Mouse (Mus musculus): ENCODE data around the gene Fam234b. TPM values are rescaled to one million over a fixed set of nuclear protein-coding genes. Genes with fewer than 3 reads are reported as not detected.

Gene Fam234b
- polyA plus RNA-seq, 1 experiment: 0.95 TPM

DNA sequence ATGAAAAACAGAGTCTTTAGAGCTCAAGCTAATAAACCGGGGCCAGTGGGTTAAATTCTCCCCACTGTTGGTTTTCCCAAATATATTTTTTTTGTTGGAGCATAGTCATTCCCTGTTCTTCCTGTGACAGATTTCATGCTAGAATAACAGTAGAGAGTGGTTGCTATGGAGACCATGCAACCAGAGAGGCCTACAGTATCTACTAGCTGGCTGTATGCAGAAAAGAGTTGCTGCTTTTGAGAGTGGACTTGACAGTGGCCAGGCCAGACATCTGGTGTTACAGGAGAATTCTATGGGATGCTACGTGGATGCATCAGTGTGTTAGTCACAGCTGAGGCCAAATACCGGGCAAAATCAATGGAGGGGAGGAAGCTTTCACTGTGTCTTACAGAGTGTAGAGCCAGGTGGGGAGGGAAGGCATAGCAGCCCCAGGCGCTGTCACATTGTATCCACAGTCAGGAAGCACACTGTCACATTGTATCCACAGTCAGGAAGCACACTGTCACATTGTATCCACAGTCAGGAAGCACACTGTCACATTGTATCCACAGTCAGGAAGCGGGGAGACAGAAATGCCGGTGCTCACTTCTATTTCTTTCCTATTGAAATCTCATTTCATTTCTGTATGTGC, 26.1 kb downstream of the Fam234b start:
- Histone ChIP-seq H3K4me1 (ENCODE audit: control insufficient read depth) (peaks cover 7% of the 10 kb centered on the region), H3K4me3 (replicated peaks) (no peak overlapping the region), H3K27me3 (ENCODE audit: control insufficient read depth) (no peaks in the 10 kb centered on the region), H3K9me3 (ENCODE audit: control insufficient read depth, low read length) (no peaks in the 10 kb centered on the region), H3K36me3 (ENCODE audit: control insufficient read depth) (peaks cover 99% of the 10 kb centered on the region)
- TF ChIP-seq TAL1 (IDR thresholded peaks at IDR 0.05; ENCODE audit: low read length): no peak
- TF ChIP-seq GATA1 (IDR thresholded peaks at IDR 0.05; ENCODE audit: low read length): no peak

DNA sequence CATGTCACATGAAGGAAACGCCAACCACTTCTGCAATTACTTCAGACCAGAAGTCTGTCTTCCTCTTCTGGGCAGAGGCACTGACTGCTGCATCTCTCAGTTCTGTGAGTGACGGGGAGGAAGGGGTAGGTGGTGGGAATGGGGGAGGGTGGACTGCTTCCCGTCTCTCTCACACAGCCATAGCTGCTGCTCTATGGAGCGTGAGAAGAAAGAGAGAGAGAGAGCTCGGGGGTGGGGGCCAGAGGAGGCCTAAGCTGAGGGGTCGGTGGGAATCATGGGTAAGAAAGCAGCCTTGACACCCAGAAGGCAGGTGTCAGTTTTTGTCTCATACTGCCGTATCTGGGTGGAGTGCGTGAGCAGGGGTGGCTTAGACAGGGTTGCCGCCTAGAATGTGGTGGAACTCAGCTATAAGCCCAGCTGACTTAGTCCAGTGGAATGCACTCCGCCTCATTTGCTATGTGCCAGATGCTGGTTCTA, 30.7 kb downstream of the Fam234b start:
- H3K9me3 ChIP-seq (ENCODE audit: control insufficient read depth, low read length): no peaks in the 10 kb centered on the region
- TF ChIP-seq TAL1 (IDR thresholded peaks at IDR 0.05; ENCODE audit: low read length): no peak
- TF ChIP-seq GATA1 (IDR thresholded peaks at IDR 0.05; ENCODE audit: low read length): no peak
- H3K4me1 ChIP-seq (ENCODE audit: control insufficient read depth): peaks cover 7% of the 10 kb centered on the region
- no peak overlapping the region for H3K4me3 ChIP-seq (replicated peaks)
- H3K27me3 ChIP-seq (ENCODE audit: control insufficient read depth): no peaks in the 10 kb centered on the region
- H3K36me3 ChIP-seq (ENCODE audit: control insufficient read depth): peaks cover 96% of the 10 kb centered on the region

DNA sequence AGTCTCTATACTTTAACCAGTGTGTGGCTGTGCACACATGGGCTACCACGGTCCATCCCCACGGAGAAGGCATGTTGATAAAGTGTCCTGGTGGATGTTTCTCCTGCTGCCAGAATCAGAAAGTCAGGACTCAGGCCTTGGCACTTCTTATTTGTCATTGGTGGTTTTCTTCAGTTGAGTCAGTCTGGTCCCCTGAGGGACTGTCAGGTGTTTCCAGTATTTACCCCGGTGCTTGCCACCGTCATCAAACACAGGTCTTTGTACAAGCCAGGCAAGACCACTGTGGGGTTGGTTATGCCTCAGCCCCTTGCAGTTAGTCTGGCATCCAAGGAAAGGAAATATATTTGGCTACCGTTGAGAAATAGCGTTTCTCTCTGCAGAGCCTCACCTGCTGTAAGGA, 32.8 kb downstream of the Fam234b start:
- H3K4me1 ChIP-seq (ENCODE audit: control insufficient read depth): peaks cover 7% of the 10 kb centered on the region
- H3K4me3 ChIP-seq (replicated peaks): no peak overlapping the region
- no peak for TF ChIP-seq TAL1 (IDR thresholded peaks at IDR 0.05; ENCODE audit: low read length)
- TF ChIP-seq GATA1 (IDR thresholded peaks at IDR 0.05; ENCODE audit: low read length): no peak
- H3K27me3 ChIP-seq (ENCODE audit: control insufficient read depth): no peaks in the 10 kb centered on the region
- H3K9me3 ChIP-seq (ENCODE audit: control insufficient read depth, low read length): no peaks in the 10 kb centered on the region
- H3K36me3 ChIP-seq (ENCODE audit: control insufficient read depth): peaks cover 97% of the 10 kb centered on the region

DNA sequence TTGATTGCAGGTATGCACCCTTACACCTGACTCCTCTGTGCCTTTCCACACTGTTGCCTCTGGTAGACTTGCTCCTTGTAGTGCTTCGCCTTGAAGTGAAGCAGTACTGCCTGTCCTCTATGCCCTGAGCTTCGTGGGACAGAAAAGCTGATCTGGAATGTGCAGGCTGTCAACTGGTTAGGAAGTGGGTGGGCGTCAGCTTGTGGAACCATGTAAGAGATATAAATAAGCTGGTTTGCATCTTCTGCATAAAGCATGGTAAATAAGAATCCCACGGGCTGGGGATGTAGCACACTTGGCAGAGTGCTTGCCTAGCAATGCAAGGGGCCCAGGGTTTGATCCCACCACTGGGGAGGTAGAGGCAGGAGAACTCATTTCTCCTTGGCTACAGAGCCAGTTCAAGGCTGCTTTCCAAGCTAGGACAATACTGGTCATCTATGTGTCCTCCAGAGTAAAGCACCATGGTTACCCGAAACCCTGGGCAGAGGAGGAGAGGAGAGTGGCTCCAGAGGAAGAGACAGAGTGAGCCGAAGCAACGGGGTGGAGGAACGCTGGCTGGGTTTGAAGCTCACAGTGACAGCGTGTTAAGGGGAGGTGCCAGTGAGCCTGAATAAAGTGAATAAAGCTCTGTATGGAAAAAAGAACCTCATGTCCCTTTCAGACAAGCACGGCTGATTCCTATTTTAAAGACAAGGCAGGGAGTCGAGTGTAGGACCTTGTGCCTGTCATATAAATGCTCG, 34.8 kb downstream of the Fam234b start:
- H3K36me3 ChIP-seq (ENCODE audit: control insufficient read depth): peaks cover 97% of the 10 kb centered on the region
- TF ChIP-seq GATA1 (IDR thresholded peaks at IDR 0.05; ENCODE audit: low read length) (no peak), TAL1 (IDR thresholded peaks at IDR 0.05; ENCODE audit: low read length) (no peak)
- no peaks in the 10 kb centered on the region for H3K9me3 ChIP-seq (ENCODE audit: control insufficient read depth, low read length)
- no peaks in the 10 kb centered on the region for H3K27me3 ChIP-seq (ENCODE audit: control insufficient read depth)
- H3K4me1 ChIP-seq (ENCODE audit: control insufficient read depth): peaks cover 9% of the 10 kb centered on the region
- H3K4me3 ChIP-seq (replicated peaks): no peak overlapping the region

DNA sequence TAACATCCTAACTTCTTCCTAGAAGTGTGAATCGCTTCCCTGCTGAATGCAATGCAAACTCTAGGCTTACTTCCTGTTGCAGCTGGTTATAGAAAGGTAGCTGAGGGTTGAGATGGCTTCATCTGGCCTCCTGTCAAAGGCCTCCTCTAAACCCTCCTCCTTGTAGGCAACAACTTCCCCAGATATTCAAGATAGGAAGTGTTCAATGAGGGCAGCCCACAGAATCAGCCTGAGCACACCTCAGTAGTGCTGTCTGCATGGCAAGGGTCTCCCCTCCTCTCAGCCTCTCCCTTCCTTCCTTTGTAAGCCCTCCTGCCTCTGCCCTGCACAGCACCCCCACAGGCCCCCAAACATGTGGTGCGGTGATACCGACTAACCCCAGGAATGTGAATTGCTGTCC, 38.0 kb downstream of the Fam234b start:
- Histone ChIP-seq H3K36me3 (ENCODE audit: control insufficient read depth) (peaks cover 72% of the 10 kb centered on the region), H3K9me3 (ENCODE audit: control insufficient read depth, low read length) (no peaks in the 10 kb centered on the region), H3K4me3 (replicated peaks) (no peak overlapping the region), H3K27me3 (ENCODE audit: control insufficient read depth) (no peaks in the 10 kb centered on the region), H3K4me1 (ENCODE audit: control insufficient read depth) (peaks cover 2% of the 10 kb centered on the region; the same call in 1 of the 2 replicates)
- no peak for TF ChIP-seq GATA1 (IDR thresholded peaks at IDR 0.05; ENCODE audit: low read length)
- no peak for TF ChIP-seq TAL1 (IDR thresholded peaks at IDR 0.05; ENCODE audit: low read length)

DNA sequence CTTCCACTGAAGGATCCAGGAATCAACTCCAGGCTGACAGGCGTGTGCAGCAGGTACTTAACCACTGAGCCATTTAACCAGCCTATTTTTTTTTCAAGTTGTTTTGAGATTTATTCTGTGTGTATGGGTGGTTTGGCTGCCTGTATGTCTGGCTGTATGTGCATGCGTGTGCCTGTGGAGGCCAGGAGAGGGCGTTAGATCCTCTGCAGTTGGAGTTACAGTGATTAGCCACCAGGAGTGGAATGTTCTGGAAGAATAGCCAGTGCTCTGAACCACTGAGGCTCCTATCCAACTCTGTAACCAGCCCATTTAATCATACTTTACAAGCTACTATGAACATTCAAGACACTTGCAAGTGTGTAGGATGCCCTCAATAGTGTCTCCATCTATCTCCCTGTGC, 38.8 kb downstream of the Fam234b start:
- Histone ChIP-seq H3K4me3 (replicated peaks) (no peak overlapping the region), H3K27me3 (ENCODE audit: control insufficient read depth) (no peaks in the 10 kb centered on the region), H3K36me3 (ENCODE audit: control insufficient read depth) (peaks cover 65% of the 10 kb centered on the region), H3K4me1 (ENCODE audit: control insufficient read depth) (peaks cover 2% of the 10 kb centered on the region), H3K9me3 (ENCODE audit: control insufficient read depth, low read length) (no peaks in the 10 kb centered on the region)
- no peak for TF ChIP-seq TAL1 (IDR thresholded peaks at IDR 0.05; ENCODE audit: low read length)
- TF ChIP-seq GATA1 (IDR thresholded peaks at IDR 0.05; ENCODE audit: low read length): no peak

DNA sequence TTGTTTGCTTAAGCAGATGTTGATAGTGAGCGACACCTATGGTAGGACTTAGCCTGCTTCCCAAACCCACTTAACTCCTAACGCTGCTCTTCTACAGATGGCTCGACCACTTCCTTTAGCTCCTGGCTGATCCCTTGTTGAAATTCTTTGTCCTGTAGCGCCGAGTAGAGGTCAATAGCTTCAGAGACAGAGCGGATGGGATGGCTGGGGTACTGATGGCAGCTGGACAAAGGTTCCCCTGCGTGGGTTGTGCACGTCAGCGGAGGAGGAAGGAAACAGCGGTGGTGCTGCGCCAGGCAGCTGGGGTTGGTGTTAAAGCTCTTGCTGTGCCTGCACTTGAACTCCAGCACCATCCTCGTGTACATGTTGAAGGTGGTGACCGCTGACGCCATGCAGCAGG, 39.5 kb downstream of the Fam234b start:
- Histone ChIP-seq H3K4me1 (ENCODE audit: control insufficient read depth) (peaks cover 2% of the 10 kb centered on the region), H3K27me3 (ENCODE audit: control insufficient read depth) (no peaks in the 10 kb centered on the region), H3K9me3 (ENCODE audit: control insufficient read depth, low read length) (no peaks in the 10 kb centered on the region), H3K4me3 (replicated peaks) (no peak overlapping the region), H3K36me3 (ENCODE audit: control insufficient read depth) (peaks cover 58% of the 10 kb centered on the region)
- TF ChIP-seq GATA1 (IDR thresholded peaks at IDR 0.05; ENCODE audit: low read length): no peak
- TF ChIP-seq TAL1 (IDR thresholded peaks at IDR 0.05; ENCODE audit: low read length): no peak

DNA sequence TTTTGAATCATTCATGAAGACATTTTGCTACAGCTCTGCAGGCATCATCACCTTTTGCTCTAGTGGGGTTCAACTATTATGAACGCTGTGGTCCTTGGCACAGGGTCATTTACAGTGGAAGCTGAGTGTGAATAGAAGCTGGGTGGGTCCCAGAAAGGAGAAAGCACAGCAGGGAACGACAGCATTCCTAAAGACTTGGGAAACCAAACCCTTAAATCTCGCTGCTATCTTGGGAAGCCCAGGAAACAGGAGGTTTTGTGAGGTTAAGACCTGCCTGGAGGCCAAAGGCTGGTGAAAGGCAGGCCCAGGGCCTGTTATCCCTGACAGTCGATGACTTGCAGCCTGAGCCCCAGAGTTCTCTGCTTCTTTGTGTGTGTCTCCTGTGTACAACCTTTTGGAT, 40.4 kb downstream of the Fam234b start:
- Histone ChIP-seq H3K27me3 (ENCODE audit: control insufficient read depth) (no peaks in the 10 kb centered on the region), H3K4me1 (ENCODE audit: control insufficient read depth) (peaks cover 2% of the 10 kb centered on the region), H3K9me3 (ENCODE audit: control insufficient read depth, low read length) (no peaks in the 10 kb centered on the region), H3K36me3 (ENCODE audit: control insufficient read depth) (peaks cover 49% of the 10 kb centered on the region), H3K4me3 (replicated peaks) (no peak overlapping the region)
- TF ChIP-seq GATA1 (IDR thresholded peaks at IDR 0.05; ENCODE audit: low read length) (no peak), TAL1 (IDR thresholded peaks at IDR 0.05; ENCODE audit: low read length) (no peak)

DNA sequence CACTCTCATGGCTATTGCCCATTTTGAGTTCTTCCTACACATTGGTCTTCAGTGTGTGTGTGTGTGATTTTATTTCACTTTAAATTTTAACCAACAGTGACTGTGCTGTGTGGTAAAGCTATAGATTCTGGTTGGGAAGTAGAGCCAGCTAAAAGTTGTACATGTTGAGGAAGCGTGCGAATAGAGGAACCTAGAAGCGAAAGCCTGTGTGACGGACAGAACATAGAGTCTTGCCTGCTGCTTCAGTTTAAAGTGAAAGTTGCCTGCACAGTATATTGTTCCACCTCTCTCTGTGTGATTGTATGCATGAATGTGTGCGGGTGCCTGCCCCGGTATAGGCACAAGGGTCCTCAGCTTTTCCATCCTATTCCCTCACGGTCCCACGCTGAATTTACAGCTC, 42.6 kb downstream of the Fam234b start:
- no peak overlapping the region for H3K4me3 ChIP-seq (replicated peaks)
- peaks cover 4% of the 10 kb centered on the region; the same call in 1 of the 2 replicates for H3K27me3 ChIP-seq (ENCODE audit: control insufficient read depth)
- H3K4me1 ChIP-seq (ENCODE audit: control insufficient read depth): peaks cover 2% of the 10 kb centered on the region
- H3K36me3 ChIP-seq (ENCODE audit: control insufficient read depth): peaks cover 28% of the 10 kb centered on the region
- no peaks in the 10 kb centered on the region for H3K9me3 ChIP-seq (ENCODE audit: control insufficient read depth, low read length)
- no peak for TF ChIP-seq GATA1 (IDR thresholded peaks at IDR 0.05; ENCODE audit: low read length)
- TF ChIP-seq TAL1 (IDR thresholded peaks at IDR 0.05; ENCODE audit: low read length): no peak
